Mouse (Mus musculus) stomach, embryonic 15.5 days (tissue): ENCODE data around the gene Olfr1389. TPM values are rescaled to one million over a fixed set of nuclear protein-coding genes. Genes with fewer than 3 reads are reported as not detected.
"Not testable (repeated sequence)": the region's sequence is repeated elsewhere in the genome, so short reads cannot be mapped to it uniquely, and the experiment has no call there.

ENCODE experiments used
- ATAC-seq: fragments of 200-750 bp; cut with Nextera tagmentation; 2 replicates; pipeline ENCODE4 v1.8.0; 2017; ENCODE audit warnings: low read depth, moderate number of reproducible peaks, moderate TSS enrichment; ENCODE audit not compliant: insufficient read depth, low FRiP score
- H3K27ac ChIP-seq: fragments of 300-500 bp; sonication (generic); 2 replicates; pipeline ENCODE4 v1.5.1; 2015; ENCODE audit warnings: mild to moderate bottlenecking, inconsistent platforms
- H3K27me3 ChIP-seq: fragments of 300-500 bp; sonication (generic); replicated peaks from 2 replicates; pipeline ENCODE4 v1.6.1; 2015; ENCODE audit warnings: inconsistent platforms
- H3K36me3 ChIP-seq: fragments of 300-500 bp; sonication (generic); 2 replicates; pipeline ENCODE4 v1.6.1; 2015; ENCODE audit warnings: inconsistent platforms
- H3K4me1 ChIP-seq: fragments of 300-500 bp; sonication (generic); 2 replicates; pipeline ENCODE4 v1.6.1; 2015; ENCODE audit warnings: inconsistent platforms
- H3K4me2 ChIP-seq: fragments of 300-500 bp; sonication (generic); 2 replicates; pipeline ENCODE4 v1.6.1; 2015; ENCODE audit warnings: mild to moderate bottlenecking, inconsistent platforms
- H3K4me3 ChIP-seq: fragments of 300-500 bp; sonication (generic); replicated peaks from 2 replicates; pipeline ENCODE4 v1.5.1; 2015; ENCODE audit warnings: inconsistent platforms
- H3K9ac ChIP-seq: fragments of 300-500 bp; sonication (generic); 2 replicates; pipeline ENCODE4 v1.6.1; 2015; ENCODE audit warnings: inconsistent platforms
- H3K9me3 ChIP-seq: fragments of 300-500 bp; sonication (generic); 2 replicates; pipeline ENCODE4 v1.6.1; 2016; ENCODE audit warnings: inconsistent platforms
- WGBS: fragments of 180-500 bp; shearing (Covaris S2); methylation state at CpG from one replicate; pipeline ENCODE4 v1.1.7; 2015; 5-methylcytosine and 5-hydroxymethylcytosine counted together
- polyA plus RNA-seq: library from polyadenylated mRNA; unstranded; fragments of >200 nt; fragmentation: Nextera tagmentation; extraction: Ambion mirVana; gene quantifications from 2 replicates; pipeline ENCODE4 v1.2.1, GENCODE M21; 2015

The Olfr1389 gene
- polyA plus RNA-seq, result not detected in 2 replicates

GRCm38 (mm10) chr11:49422767-49423166, at the start of gene Olfr1389:
Gene Olfr1389 (plus strand): TSS chr11:49423067.
- Histone ChIP-seq H3K4me3 (no peak within 1 kb of the TSS), H3K36me3 (no peaks in the 10 kb centered on the region), H3K4me1 (no peaks in the 10 kb centered on the region), H3K27ac (no peak within 1 kb of the TSS), H3K27me3 (no peaks in the 10 kb centered on the region), H3K4me2 (no peak within 1 kb of the TSS), H3K9me3 (no peaks in the 10 kb centered on the region), H3K9ac (no peak within 1 kb of the TSS)
- WGBS, result 85% methylated on average over 2 of the region's 2 CpGs
- no peak for ATAC-seq

GRCm38 (mm10) chr11:49383133-49383532, 39.7 kb upstream of the Olfr1389 start:
- no peaks in the 10 kb centered on the region for H3K9me3 ChIP-seq
- no peaks in the 10 kb centered on the region for H3K36me3 ChIP-seq
- H3K4me3 ChIP-seq, result no peak overlapping the region
- no peak overlapping the region for H3K9ac ChIP-seq
- H3K4me1 ChIP-seq, result no peaks in the 10 kb centered on the region
- ATAC-seq, result no peak
- H3K27me3 ChIP-seq, result no peaks in the 10 kb centered on the region
- no peak overlapping the region for H3K27ac ChIP-seq
- H3K4me2 ChIP-seq, result no peak overlapping the region

GRCm38 (mm10) chr11:49386118-49386517, 36.7 kb upstream of the Olfr1389 start:
- H3K9me3 ChIP-seq, H3K27ac ChIP-seq, H3K4me3 ChIP-seq, H3K27me3 ChIP-seq, ATAC-seq, H3K9ac ChIP-seq, H3K36me3 ChIP-seq, H3K4me2 ChIP-seq, H3K4me1 ChIP-seq: not testable (repeated sequence)
- WGBS, result 92% methylated on average over 7 of the region's 7 CpGs

DNA sequence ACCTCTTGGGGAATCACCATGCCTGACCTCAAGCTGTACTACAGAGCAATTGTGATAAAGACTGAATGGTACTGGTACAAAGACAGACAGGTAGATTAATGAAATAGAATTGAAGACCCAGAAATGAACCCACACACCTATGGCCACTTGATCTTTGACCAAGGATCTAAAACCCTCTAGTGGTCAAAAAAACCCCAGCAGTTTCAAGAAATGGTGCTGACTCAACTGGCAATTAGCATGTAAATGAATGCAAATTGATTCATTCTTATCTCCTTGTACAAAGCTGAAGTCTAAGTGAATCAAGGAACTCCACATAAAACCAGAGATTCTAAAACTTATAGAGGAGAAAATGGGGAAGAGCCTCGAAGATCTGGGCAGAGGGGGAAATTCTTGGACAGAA, 30.2 kb upstream of the Olfr1389 start:
- ATAC-seq, H3K36me3 ChIP-seq, H3K9ac ChIP-seq, H3K27ac ChIP-seq, H3K9me3 ChIP-seq, H3K4me3 ChIP-seq, H3K4me2 ChIP-seq, H3K4me1 ChIP-seq, H3K27me3 ChIP-seq: not testable (repeated sequence)
- 83% methylated on average over 1 of the region's 1 CpGs for WGBS

GRCm38 (mm10) chr11:49406784-49407183, 16.1 kb upstream of the Olfr1389 start:
- Histone ChIP-seq H3K27ac (no peak overlapping the region), H3K4me3 (no peak overlapping the region), H3K4me2 (no peak overlapping the region), H3K27me3 (no peaks in the 10 kb centered on the region), H3K9ac (no peak overlapping the region), H3K9me3 (no peaks in the 10 kb centered on the region), H3K4me1 (no peaks in the 10 kb centered on the region), H3K36me3 (no peaks in the 10 kb centered on the region)
- no peak for ATAC-seq
- WGBS, result 66% methylated on average over 3 of the region's 3 CpGs

DNA sequence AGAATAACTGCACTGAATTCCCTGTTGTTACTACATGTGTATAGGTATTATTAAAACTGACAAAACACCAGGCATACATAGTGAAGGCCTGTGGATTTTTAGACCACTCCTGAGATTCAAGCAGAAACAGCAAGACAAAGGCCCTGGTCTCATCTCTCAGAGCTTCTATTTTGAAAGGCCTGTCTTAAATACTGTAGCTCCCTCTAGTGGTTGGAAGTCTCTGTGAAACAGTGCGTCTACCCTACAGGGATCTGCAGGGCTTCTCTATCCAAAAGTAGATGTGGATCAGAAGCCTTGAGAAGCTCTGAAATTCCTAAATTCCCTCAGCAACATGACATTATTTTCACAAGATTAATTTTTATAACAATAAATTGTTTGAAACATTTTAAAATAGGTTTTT, 12.3 kb upstream of the Olfr1389 start:
- Histone ChIP-seq H3K4me2 (no peak overlapping the region), H3K4me3 (no peak overlapping the region), H3K36me3 (no peaks in the 10 kb centered on the region), H3K27me3 (no peaks in the 10 kb centered on the region), H3K27ac (no peak overlapping the region), H3K9ac (no peak overlapping the region), H3K9me3 (no peaks in the 10 kb centered on the region), H3K4me1 (no peaks in the 10 kb centered on the region)
- WGBS, result 12% methylated on average over 1 of the region's 1 CpGs
- ATAC-seq, result no peak

DNA sequence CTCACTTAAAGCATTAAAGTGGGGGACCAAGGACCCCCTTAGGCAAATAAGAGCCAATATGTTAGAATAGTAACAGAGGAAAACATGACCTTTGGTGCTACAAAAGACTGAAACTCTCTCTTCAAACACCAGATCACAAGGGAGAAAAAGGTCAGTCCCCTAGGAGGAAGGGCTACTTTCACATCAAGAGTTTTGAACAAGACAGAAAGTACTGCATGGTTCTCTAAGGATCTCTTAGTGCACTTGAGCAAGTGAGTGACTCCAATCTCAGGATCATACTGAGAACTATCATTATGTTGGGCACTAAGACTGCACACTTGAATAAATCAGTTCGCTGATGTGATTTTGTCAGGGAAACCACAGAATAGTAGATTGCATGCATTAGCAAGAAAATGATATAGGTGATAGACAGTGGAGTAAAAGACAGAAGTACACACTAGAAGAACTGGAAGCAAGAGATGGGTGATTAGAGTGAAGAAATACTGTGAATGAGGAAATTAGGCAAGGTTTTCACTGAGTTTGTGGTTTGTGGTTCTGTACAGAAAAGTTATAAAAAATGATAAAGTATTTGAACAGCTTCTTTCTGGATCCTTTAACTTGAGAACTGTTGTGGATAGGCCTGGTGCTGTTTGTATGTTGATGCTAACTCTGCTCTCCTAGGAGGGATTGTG, 2.5 kb downstream of the Olfr1389 start:
- ATAC-seq, result no peak
- 85% methylated on average over 1 of the region's 1 CpGs for WGBS
- Histone ChIP-seq H3K9me3 (no peaks in the 10 kb centered on the region), H3K9ac (no peak overlapping the region), H3K4me3 (no peak overlapping the region), H3K27me3 (no peaks in the 10 kb centered on the region), H3K4me2 (no peak overlapping the region), H3K36me3 (no peaks in the 10 kb centered on the region), H3K4me1 (no peaks in the 10 kb centered on the region), H3K27ac (no peak overlapping the region)

DNA sequence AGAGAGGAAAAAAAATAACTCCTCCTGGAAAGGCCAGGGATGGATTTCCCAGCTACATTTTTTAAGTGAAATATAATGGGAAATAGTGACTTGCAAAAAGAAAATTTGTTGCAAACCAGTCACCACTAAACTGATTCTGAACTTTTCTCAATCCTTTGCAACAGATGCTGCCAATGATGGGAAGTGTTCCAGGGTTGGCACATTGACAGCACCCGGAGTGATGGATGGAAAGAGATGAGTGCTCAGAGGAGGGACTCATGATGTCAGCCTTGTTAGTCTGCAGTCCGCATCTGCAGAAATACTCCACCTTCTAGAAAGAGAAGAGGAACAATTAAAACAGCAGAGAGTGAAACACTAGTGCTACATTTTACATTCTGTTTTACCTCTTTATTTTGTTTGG, 6.8 kb downstream of the Olfr1389 start:
- no peak for ATAC-seq
- no peaks in the 10 kb centered on the region for H3K4me1 ChIP-seq
- no peak overlapping the region for H3K4me2 ChIP-seq
- H3K9me3 ChIP-seq, result no peaks in the 10 kb centered on the region
- no peaks in the 10 kb centered on the region for H3K27me3 ChIP-seq
- no peak overlapping the region for H3K9ac ChIP-seq
- no peak overlapping the region for H3K27ac ChIP-seq
- H3K36me3 ChIP-seq, result no peaks in the 10 kb centered on the region
- H3K4me3 ChIP-seq, result no peak overlapping the region
- 85% methylated on average over 2 of the region's 2 CpGs for WGBS

- Histone ChIP-seq H3K27me3 (no peaks in the 10 kb centered on the region), H3K4me1 (no peaks in the 10 kb centered on the region), H3K27ac (no peak within 1 kb of the TSS), H3K36me3 (no peaks in the 10 kb centered on the region), H3K9me3 (no peaks in the 10 kb centered on the region), H3K9ac (no peak within 1 kb of the TSS), H3K4me2 (no peak within 1 kb of the TSS), H3K4me3 (no peak within 1 kb of the TSS)
- WGBS, result 56% methylated on average over 3 of the region's 3 CpGs
- ATAC-seq, result no peak
Measured at GRCm38 (mm10) chr11:49436411-49436810, 13.5 kb downstream of the Olfr1389 start, which contains the start of gene Olfr1388. Gene Olfr1388 (plus strand): TSS chr11:49436624.

- Histone ChIP-seq H3K36me3 (no peaks in the 10 kb centered on the region), H3K4me2 (no peak within 1 kb of the TSS), H3K4me3 (no peak within 1 kb of the TSS), H3K4me1 (no peaks in the 10 kb centered on the region), H3K27ac (no peak within 1 kb of the TSS), H3K9me3 (no peaks in the 10 kb centered on the region), H3K27me3 (no peaks in the 10 kb centered on the region), H3K9ac (no peak within 1 kb of the TSS)
- 80% methylated on average over 1 of the region's 1 CpGs for WGBS
- no peak for ATAC-seq
Measured at GRCm38 (mm10) chr11:49455043-49455442, 32.2 kb downstream of the Olfr1389 start, which contains the start of gene Olfr1387. Gene Olfr1387 (plus strand): TSS chr11:49455343.

DNA sequence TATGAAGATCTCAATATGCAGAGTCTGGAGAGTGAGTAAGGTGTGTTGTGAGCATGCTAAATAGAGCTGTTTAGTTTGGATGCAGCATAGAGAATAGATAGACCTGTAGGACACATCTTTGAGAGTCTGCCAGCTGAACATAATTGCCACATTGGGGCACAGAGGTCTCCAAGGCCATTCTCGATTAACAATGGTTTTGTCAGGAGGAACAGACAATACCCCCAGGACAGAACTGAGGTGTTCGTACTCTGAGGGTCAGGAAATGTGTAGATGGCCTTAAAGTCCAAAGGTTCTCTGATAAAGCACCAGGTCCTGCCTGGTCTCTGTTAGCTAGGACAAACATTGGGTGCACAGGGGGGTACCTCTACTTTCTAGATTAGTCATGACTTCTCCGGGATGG, 41.9 kb downstream of the Olfr1389 start, which contains the start of gene Olfr1386:
TSS of gene Olfr1386 (plus strand) at position 301 of the 400 bp plus-strand sequence.
- H3K9me3 ChIP-seq, result not testable (repeated sequence)
- 85% methylated on average over 3 of the region's 3 CpGs for WGBS

More for the DNA sequence above, 41.9 kb downstream of the Olfr1389 start, which contains the start of gene Olfr1386:
- not testable (repeated sequence) for H3K9ac ChIP-seq, H3K4me3 ChIP-seq, ATAC-seq, H3K4me2 ChIP-seq, H3K27me3 ChIP-seq, H3K27ac ChIP-seq, H3K4me1 ChIP-seq, H3K36me3 ChIP-seq
